Mouse (Mus musculus): Measurements from ENCODE around the gene Arl4c. TPM values are rescaled to one million over a fixed set of nuclear protein-coding genes. Genes with fewer than 3 reads are reported as not detected.
A peak's percentile ranks its signal among the peaks of the same experiment; 100 is the strongest.

The Arl4c gene
- polyA plus RNA-seq, 1 experiment from 2014 or later = 11.5 TPM

DNA sequence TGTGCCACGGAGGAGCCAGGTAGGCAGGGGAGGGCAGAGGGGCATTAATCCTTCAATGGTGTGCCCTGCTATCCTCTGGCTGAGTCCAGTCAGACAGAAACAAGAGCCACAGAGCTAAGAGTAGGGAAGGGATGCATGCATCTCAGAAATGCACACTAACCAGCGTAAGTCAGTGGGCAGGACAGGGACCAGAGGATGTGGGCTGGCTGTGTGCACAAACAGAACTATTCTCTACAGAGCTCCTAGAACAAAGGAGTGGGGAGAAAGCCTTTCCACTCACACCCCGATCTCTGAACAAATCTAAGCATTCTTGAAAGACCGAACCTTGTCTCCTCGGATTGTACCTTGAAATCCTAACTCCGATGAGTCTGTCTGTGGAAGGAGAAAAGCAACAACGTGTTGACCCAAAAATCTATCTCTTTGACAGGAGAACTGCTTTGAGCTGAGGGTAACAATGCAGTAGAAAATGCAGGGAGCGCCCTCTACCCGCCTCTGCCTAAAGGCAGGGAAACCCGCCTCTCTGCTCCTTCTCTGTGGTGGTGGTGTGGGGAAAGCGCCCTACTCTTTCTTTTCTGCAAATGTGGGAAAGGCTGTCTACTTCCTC is 18.7 kb upstream of the Arl4c start:
- Histone ChIP-seq H3K9me3 (no peaks in the 10 kb centered on the region), H3K27ac (no peak overlapping the region), H3K27me3 (no peaks in the 10 kb centered on the region), H3K4me2 (replicated peaks) (no peak overlapping the region), H3K9ac (no peak overlapping the region), H3K36me3 (no peaks in the 10 kb centered on the region), H3K4me3 (no peak overlapping the region), H3K4me1 (peaks cover 3% of the 10 kb centered on the region; the same call in 1 of the 2 replicates)
- no peak for ATAC-seq (ENCODE audit: low FRiP score, low read depth)
- WGBS = 55% methylated on average over 11 of the region's 11 CpGs

DNA sequence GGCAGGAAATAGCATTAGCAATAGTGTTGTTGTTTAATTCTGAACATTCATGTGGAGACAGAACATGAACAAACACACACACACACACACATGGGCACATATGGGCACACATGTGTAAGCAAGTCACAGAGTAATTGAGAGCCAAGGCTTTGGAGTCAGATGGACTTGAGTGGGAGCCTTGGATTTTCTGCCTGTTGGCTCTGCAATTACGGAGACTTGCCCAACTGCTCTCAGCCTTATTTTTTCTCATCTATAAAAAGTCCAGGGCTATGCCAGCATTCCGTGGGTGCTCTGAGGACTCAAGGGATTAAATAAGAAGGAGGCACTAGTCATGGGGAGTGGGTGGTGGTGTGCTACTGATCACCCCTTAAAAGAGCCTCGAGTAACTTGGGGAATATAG is 16.5 kb upstream of the Arl4c start:
- Histone ChIP-seq H3K9ac (no peak overlapping the region), H3K36me3 (no peaks in the 10 kb centered on the region), H3K4me1 (peaks cover 3% of the 10 kb centered on the region; the same call in 1 of the 2 replicates), H3K27ac (no peak overlapping the region), H3K4me3 (no peak overlapping the region), H3K9me3 (no peaks in the 10 kb centered on the region), H3K4me2 (replicated peaks) (no peak overlapping the region), H3K27me3 (no peaks in the 10 kb centered on the region)
- ATAC-seq (ENCODE audit: low FRiP score, low read depth) = no peak
- 76% methylated on average over 3 of the region's 3 CpGs for WGBS

DNA sequence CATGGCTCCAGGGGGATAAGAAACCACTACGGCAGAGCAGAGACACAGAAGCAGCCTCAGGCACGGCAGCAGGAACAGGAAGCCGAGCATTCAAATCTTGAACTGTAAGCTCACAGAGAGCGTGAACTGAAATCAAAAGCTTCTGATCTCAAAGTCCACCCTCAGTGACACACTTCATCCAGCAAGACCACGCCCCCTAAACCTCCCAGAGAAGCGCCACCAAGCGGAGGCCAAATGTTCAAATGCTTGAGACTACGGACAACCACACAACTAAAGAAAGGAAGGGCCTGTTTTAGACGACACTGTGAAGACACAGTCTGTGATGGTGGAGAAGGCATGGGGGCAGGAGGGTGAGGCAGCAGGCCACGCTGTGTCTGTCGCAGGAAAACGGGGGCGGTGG is 15.7 kb upstream of the Arl4c start:
- Histone ChIP-seq H3K9ac (no peak overlapping the region), H3K9me3 (no peaks in the 10 kb centered on the region), H3K36me3 (no peaks in the 10 kb centered on the region), H3K4me2 (replicated peaks) (no peak overlapping the region), H3K27ac (no peak overlapping the region), H3K4me3 (no peak overlapping the region), H3K27me3 (no peaks in the 10 kb centered on the region), H3K4me1 (peaks cover 3% of the 10 kb centered on the region; the same call in 1 of the 2 replicates)
- 75% methylated on average over 13 of the region's 13 CpGs for WGBS
- ATAC-seq (ENCODE audit: low FRiP score, low read depth) = no peak

GRCm38 (mm10) chr1:88712011-88712410 is 10.0 kb upstream of the Arl4c start:
- WGBS = 89% methylated on average over 6 of the region's 6 CpGs

DNA sequence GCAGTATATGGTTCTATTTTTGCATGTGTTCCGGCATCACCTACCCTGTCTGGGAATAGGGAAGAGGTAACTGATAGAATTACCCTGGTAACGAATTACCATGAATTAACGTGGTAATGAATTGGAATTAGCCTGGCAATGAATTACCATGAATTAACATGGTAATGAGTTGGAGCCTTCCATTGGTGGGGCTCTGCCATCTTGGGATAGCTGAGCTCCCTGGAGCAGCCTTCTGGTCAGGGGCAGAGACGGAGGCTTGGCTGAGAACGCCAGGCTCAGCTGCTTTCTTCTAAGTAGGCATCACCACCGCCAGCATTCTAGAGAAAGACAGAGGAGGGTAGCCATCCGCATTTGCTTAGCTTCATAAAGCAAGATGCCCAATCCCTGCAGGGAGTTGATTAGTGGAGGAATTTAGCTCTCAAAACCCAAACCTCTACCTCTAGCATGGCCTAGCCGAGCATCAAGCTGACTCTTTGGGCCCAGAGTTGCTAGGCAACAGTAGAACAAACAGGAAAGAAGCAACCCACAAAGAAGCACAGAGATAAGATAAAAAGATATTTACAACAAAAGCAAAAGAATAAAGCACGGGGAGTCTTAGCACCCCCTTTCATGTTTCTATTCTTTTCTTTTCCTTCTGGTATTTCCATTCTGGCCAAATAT is 6.8 kb upstream of the Arl4c start:
- no peak for ATAC-seq (ENCODE audit: low FRiP score, low read depth)
- H3K4me3 ChIP-seq = no peak overlapping the region
- H3K36me3 ChIP-seq = no peaks in the 10 kb centered on the region
- WGBS = 79% methylated on average over 9 of the region's 9 CpGs
- H3K9ac ChIP-seq = no peak overlapping the region
- 0 out of 2 replicates have a peak, but pooled peaks cover 3% of the 10 kb centered on the region for H3K4me1 ChIP-seq
- H3K27ac ChIP-seq = no peak overlapping the region
- H3K27me3 ChIP-seq = peaks cover 4% of the 10 kb centered on the region; the same call in 1 of the 2 replicates
- H3K9me3 ChIP-seq = no peaks in the 10 kb centered on the region
- no peak overlapping the region for H3K4me2 ChIP-seq (replicated peaks)

More at GRCm38 (mm10) chr1:88712011-88712410, 10.0 kb upstream of the Arl4c start:
- Histone ChIP-seq H3K4me2 (replicated peaks) (no peak overlapping the region), H3K27me3 (no peaks in the 10 kb centered on the region; the same call in 1 of the 2 replicates), H3K9ac (no peak overlapping the region), H3K4me1 (peaks cover 2% of the 10 kb centered on the region; the same call in 1 of the 2 replicates), H3K36me3 (no peaks in the 10 kb centered on the region), H3K9me3 (no peaks in the 10 kb centered on the region), H3K4me3 (no peak overlapping the region), H3K27ac (no peak overlapping the region)
- ATAC-seq (ENCODE audit: low FRiP score, low read depth) = no peak

DNA sequence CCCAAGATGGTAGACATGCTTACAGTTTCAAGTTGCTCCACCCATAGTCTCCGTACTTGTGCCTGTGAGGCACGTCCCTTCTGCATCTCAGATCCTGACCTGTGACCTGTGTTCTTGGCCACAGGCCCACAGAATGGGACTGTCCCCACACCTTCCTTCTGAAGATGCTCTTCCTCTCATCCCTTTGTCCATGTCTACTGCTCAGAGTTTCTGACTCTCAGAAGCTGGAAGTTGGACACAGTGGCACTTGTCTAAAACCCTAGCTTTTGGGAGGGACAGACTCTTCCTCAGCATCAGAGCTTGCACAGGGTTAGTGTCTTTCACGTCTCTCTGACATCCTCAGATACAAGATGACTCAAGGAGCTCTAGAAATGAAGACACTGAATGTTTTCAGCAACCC is 6.2 kb upstream of the Arl4c start:
- WGBS = 79% methylated on average over 3 of the region's 3 CpGs
- ATAC-seq (ENCODE audit: low FRiP score, low read depth) = no peak
- H3K27ac ChIP-seq = no peak overlapping the region
- 0 out of 2 replicates have a peak, but pooled peaks cover 3% of the 10 kb centered on the region for H3K4me1 ChIP-seq
- H3K9ac ChIP-seq = no peak overlapping the region
- peaks cover 4% of the 10 kb centered on the region; the same call in 1 of the 2 replicates for H3K27me3 ChIP-seq
- no peak overlapping the region for H3K4me2 ChIP-seq (replicated peaks)
- H3K4me3 ChIP-seq = no peak overlapping the region
- H3K36me3 ChIP-seq = no peaks in the 10 kb centered on the region
- no peaks in the 10 kb centered on the region for H3K9me3 ChIP-seq

DNA sequence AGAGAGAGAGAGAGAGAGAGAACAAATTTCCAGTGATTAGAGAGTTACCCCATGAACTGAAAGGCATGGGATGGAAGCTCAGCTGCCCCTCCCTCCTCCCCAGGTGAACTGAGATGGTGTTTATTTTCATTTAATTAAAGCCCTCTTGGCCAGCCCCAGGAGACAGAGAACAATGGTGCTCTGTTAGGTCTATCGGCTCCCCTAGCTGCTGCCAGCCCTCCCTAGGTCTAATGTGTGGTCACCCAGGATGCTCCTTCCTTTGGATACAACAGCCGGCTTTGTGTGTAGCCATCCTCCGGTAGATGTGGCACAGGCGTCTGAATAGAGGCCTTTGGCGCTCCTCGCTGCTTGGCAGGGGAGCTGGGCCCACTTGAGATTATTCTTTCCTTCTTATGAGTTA is 5.5 kb upstream of the Arl4c start:
- peaks cover 4% of the 10 kb centered on the region; the same call in 1 of the 2 replicates for H3K27me3 ChIP-seq
- H3K9ac ChIP-seq = no peak overlapping the region
- no peak overlapping the region for H3K4me2 ChIP-seq (replicated peaks)
- no peak for ATAC-seq (ENCODE audit: low FRiP score, low read depth)
- peaks cover 4% of the 10 kb centered on the region; the same call in 1 of the 2 replicates for H3K4me1 ChIP-seq
- H3K27ac ChIP-seq = no peak overlapping the region
- H3K4me3 ChIP-seq = no peak overlapping the region
- no peaks in the 10 kb centered on the region for H3K9me3 ChIP-seq
- H3K36me3 ChIP-seq = no peaks in the 10 kb centered on the region
- 72% methylated on average over 6 of the region's 6 CpGs for WGBS

- Histone ChIP-seq H3K27ac (no peak overlapping the region), H3K4me1 (peaks cover 7% of the 10 kb centered on the region; the same call in 1 of the 2 replicates), H3K9me3 (no peaks in the 10 kb centered on the region), H3K9ac (no peak overlapping the region), H3K4me3 (no peak overlapping the region), H3K27me3 (peaks cover 4% of the 10 kb centered on the region; the same call in 1 of the 2 replicates), H3K36me3 (no peaks in the 10 kb centered on the region), H3K4me2 (replicated peaks) (peak overlapping the region; percentile 35; the same call in 1 of the 2 replicates)
- peak; percentile 52; the same call in 1 of the 2 replicates for ATAC-seq (ENCODE audit: low FRiP score, low read depth)
- under 1% methylated on average over 15 of the region's 15 CpGs for WGBS
Observed at GRCm38 (mm10) chr1:88705799-88706198, 3.8 kb upstream of the Arl4c start.

- ATAC-seq (ENCODE audit: low FRiP score, low read depth) = no peak
- H3K27me3 ChIP-seq = peaks cover 4% of the 10 kb centered on the region; the same call in 1 of the 2 replicates
- no peaks in the 10 kb centered on the region for H3K36me3 ChIP-seq
- 68% methylated on average over 6 of the region's 6 CpGs for WGBS
- no peaks in the 10 kb centered on the region for H3K9me3 ChIP-seq
- no peak overlapping the region for H3K27ac ChIP-seq
- H3K4me2 ChIP-seq (replicated peaks) = no peak overlapping the region
- no peak overlapping the region for H3K9ac ChIP-seq
- peaks cover 14% of the 10 kb centered on the region for H3K4me1 ChIP-seq
- no peak overlapping the region for H3K4me3 ChIP-seq
Observed at GRCm38 (mm10) chr1:88705050-88705449, 3.0 kb upstream of the Arl4c start.

- H3K9ac ChIP-seq = peak overlapping the region; percentile 88
- no peaks in the 10 kb centered on the region for H3K9me3 ChIP-seq
- H3K4me1 ChIP-seq = peaks cover 33% of the 10 kb centered on the region
- H3K27me3 ChIP-seq = 0 out of 2 replicates have a peak, but pooled peaks cover under 1% of the 10 kb centered on the region
- peaks cover 9% of the 10 kb centered on the region; the same call in 1 of the 2 replicates for H3K36me3 ChIP-seq
- peak overlapping the region; percentile 84 for H3K4me3 ChIP-seq
- H3K27ac ChIP-seq = peak overlapping the region; percentile 85
- H3K4me2 ChIP-seq (replicated peaks) = peak overlapping the region; percentile 90
- peak; percentile 58; the same call in 1 of the 2 replicates for ATAC-seq (ENCODE audit: low FRiP score, low read depth)
- WGBS = under 1% methylated on average over 72 of the region's 78 CpGs
Observed at GRCm38 (mm10) chr1:88700961-88701861, 810 bp downstream of the Arl4c start.

GRCm38 (mm10) chr1:88699856-88700791 is 1.9 kb downstream of the Arl4c start:
- H3K9me3 ChIP-seq = no peaks in the 10 kb centered on the region
- no peaks in the 10 kb centered on the region for H3K27me3 ChIP-seq
- H3K4me2 ChIP-seq (replicated peaks) = peak overlapping the region; percentile 90
- H3K4me1 ChIP-seq = peaks cover 30% of the 10 kb centered on the region
- 3% methylated on average over 25 of the region's 25 CpGs for WGBS
- no peak overlapping the region for H3K27ac ChIP-seq
- peaks cover 9% of the 10 kb centered on the region; the same call in 1 of the 2 replicates for H3K36me3 ChIP-seq
- peak overlapping the region; percentile 84 for H3K4me3 ChIP-seq
- peak overlapping the region; percentile 88 for H3K9ac ChIP-seq
- no peak for ATAC-seq (ENCODE audit: low FRiP score, low read depth)
